In the genomic region with DNA sequence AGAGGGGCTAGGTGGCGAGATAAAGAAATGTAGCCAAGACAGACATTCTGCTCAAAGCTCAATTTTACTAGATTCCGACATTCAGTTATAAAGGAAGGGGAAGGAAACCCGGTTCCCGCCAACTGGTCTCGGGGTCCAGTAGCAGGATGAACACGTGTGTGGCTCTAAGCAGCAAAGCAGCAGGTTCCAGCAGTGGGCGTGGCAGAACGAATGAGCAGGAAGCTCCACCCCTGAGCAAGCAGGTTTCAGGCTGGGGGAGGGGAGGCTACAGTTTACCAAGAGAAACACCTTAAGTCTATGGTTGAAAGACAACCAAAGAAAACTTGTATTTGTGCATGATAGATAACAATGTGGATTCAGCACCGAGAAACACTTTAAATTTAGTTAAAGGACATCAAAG, we compare ENCODE assay signal across 4 mouse cellular contexts. TPM values are rescaled to one million over a fixed set of nuclear protein-coding genes. Genes with fewer than 3 reads are reported as not detected.
"Had no signal": no experiment of that assay in that cellular context is flagged by ENCODE, and none has a peak within 500 bp of the region (broad histone marks: within the 10 kb centered on the region; RNA-seq: fewer than 3 reads in every experiment).

No protein-coding gene starts in this region.

RNA-seq across cellular contexts. Expression of a gene that starts 46.3 kb away (rescaled TPM):
- polyA plus RNA-seq: liver, adult 2 months had no signal

RNA-seq across cellular contexts. Expression of a gene that starts 49.1 kb away (rescaled TPM):
- polyA plus RNA-seq: heart, adult 2 months; hindbrain, postnatal 0 days; intestine, postnatal 0 days; liver, adult 2 months had no signal
